Mouse (Mus musculus) forebrain, embryonic 12.5 days (tissue): ENCODE measurements at regions not wholly inside any gene's neighbourhood (a gene's known extent, or its start where the extent isn't known, plus 50 kb on each side); places are given as distances from the start of the nearest gene placed in this dataset.

Source experiments
- ATAC-seq: fragments of 200-750 bp; cut with Nextera tagmentation; 2 replicates; pipeline ENCODE4 v1.8.0; 2017; ENCODE audit warnings: moderate TSS enrichment; ENCODE audit not compliant: low FRiP score
- H3K27ac ChIP-seq: fragments of 300-500 bp; sonication (generic); 2 replicates; pipeline ENCODE4 v1.5.1; 2016; ENCODE audit warnings: mild to moderate bottlenecking
- H3K27me3 ChIP-seq: fragments of 300-500 bp; sonication (generic); 2 replicates; pipeline ENCODE4 v1.6.1; 2016; ENCODE audit warnings: mild to moderate bottlenecking
- H3K36me3 ChIP-seq: fragments of 300-500 bp; sonication (generic); replicated peaks from 2 replicates; pipeline ENCODE4 v1.6.1; 2016; ENCODE audit warnings: mild to moderate bottlenecking
- H3K4me1 ChIP-seq: fragments of 300-500 bp; sonication (generic); 2 replicates; pipeline ENCODE4 v1.6.1; 2016
- H3K4me2 ChIP-seq: fragments of 300-500 bp; sonication (generic); 2 replicates; pipeline ENCODE4 v1.6.1; 2016; ENCODE audit warnings: mild to moderate bottlenecking, moderate library complexity
- H3K4me3 ChIP-seq: fragments of 300-500 bp; sonication (generic); replicated peaks from 2 replicates; pipeline ENCODE4 v1.5.1; 2016; ENCODE audit warnings: mild to moderate bottlenecking
- H3K9ac ChIP-seq: fragments of 300-500 bp; sonication (generic); 2 replicates; pipeline ENCODE4 v1.6.1; 2016; ENCODE audit warnings: mild to moderate bottlenecking
- H3K9me3 ChIP-seq: fragments of 300-500 bp; sonication (generic); 2 replicates; pipeline ENCODE4 v1.6.1; 2016
- WGBS: fragments of 180-500 bp; shearing (Covaris S2); methylation state at CpG from one replicate; pipeline ENCODE4 v1.1.7; 2016; 5-methylcytosine and 5-hydroxymethylcytosine counted together

DNA sequence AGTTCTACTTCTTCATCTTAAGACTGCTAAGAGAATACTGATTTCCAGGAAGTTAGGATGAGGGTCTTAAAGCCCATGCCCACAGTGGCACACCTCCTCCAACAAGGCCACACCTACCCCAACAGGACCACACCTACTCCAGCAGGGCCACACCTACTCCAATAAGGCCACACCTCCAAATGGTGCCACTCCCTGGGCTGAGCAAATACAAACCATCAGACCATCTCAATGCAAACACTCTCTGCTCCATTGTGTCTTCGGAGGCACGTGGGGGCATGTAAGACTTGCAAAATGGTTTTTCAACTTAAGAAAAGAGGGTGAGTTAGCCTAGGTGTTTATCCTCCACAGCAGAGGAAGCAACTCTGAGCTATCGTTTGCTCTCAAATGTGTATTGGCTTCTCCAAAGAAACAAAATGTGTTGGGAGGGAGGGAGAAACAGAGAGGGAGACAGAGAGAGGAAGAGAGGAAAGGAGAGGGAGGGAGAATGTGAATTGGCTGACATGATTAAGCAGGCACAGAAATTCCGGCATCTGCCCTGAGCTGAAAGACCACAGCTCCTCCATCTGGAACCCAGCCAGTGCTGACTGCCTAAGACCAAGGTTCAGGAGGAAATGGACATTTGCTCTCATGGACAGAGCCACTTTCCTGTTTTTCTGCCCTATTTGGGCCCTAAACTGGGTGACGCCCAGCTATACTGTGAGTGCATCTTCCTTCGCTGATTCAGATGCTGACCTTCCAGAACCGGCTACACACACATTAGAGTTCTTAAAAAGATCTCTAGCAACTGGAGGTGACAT is 356.2 kb downstream of the Ice1 start:
- H3K27ac ChIP-seq = no peak overlapping the region
- WGBS = 87% methylated on average over 7 of the region's 7 CpGs
- H3K9ac ChIP-seq = no peak overlapping the region

DNA sequence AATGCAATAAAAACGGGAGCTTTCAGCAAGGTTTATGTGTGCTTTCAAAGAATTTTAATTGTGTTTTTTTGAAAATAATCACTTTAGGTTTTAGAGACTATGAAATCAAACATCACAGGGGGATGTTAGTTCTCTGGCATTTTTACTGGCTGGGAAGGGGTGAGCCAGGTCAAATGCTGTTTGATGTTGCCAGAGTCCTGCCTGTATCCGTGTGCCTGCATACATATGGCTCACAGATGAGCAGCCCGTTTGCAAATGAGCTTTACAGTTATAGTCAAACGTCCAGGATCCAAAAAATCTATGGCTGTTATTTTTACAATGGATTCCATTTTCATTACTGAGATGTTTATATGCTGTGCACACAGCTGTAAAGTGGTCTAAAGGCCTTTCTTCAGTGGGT is 354.7 kb downstream of the Ice1 start:
- H3K4me1 ChIP-seq = peaks cover 11% of the 10 kb centered on the region
- H3K27me3 ChIP-seq = no peaks in the 10 kb centered on the region
- no peaks in the 10 kb centered on the region for H3K36me3 ChIP-seq
- no peak overlapping the region for H3K4me2 ChIP-seq
- no peak overlapping the region for H3K9ac ChIP-seq
- no peak overlapping the region for H3K4me3 ChIP-seq
- ATAC-seq = peak; percentile 67; the same call in 1 of the 2 replicates
- 33% methylated on average over 4 of the region's 4 CpGs for WGBS
- H3K9me3 ChIP-seq = no peaks in the 10 kb centered on the region
- H3K27ac ChIP-seq = no peak overlapping the region

More for the DNA sequence above, 356.2 kb downstream of the Ice1 start:
- Histone ChIP-seq H3K36me3 (no peaks in the 10 kb centered on the region), H3K27me3 (no peaks in the 10 kb centered on the region), H3K4me3 (no peak overlapping the region), H3K9me3 (no peaks in the 10 kb centered on the region), H3K4me1 (peaks cover 12% of the 10 kb centered on the region), H3K4me2 (no peak overlapping the region)
- ATAC-seq = no peak

DNA sequence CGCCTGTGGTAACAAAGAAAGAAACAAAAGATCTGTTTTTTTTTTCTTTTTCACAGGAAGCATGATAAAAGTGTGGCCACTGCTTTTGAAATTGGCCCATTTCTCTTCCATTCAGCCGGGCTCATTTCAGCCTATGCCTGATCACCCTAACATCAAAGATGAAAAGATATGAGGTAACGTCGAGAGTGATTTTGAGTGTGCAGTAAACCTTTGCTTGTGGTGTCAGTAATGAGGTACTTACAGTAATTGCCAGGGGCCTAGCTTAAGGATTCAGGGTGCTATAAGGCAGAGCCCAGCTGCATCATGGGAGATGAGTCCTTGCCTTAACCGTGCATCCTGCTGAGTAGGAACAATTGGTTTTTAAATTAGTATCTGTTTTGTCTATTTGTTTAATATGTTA is 354.2 kb downstream of the Ice1 start:
- H3K9me3 ChIP-seq = no peaks in the 10 kb centered on the region
- WGBS = 16% methylated on average over 5 of the region's 5 CpGs
- no peak overlapping the region for H3K4me3 ChIP-seq
- peak; percentile 77; the same call in 1 of the 2 replicates for ATAC-seq
- H3K4me2 ChIP-seq = no peak overlapping the region
- H3K9ac ChIP-seq = no peak overlapping the region
- H3K4me1 ChIP-seq = peaks cover 6% of the 10 kb centered on the region
- no peaks in the 10 kb centered on the region for H3K27me3 ChIP-seq
- H3K36me3 ChIP-seq = no peaks in the 10 kb centered on the region
- no peak overlapping the region for H3K27ac ChIP-seq

DNA sequence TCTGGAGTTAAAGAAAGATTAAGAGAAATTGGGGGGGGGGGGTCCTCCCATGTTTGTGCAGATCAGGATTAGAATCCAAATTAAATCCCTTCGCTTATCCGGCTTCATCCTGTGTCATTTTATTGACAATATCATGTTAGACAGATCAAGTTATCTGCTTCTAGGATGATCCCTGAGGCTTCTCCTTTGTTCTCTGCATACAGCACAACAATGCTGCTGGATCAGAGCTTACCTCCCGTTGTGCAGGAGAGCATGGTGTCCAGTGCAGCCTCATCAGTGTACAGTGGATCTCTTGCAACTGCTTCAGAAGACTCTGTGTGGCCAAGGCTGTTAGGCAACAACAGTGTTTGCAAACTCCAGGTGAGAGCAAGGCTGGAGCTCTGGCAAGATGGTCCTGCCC is 344.7 kb downstream of the Ice1 start:
- H3K4me2 ChIP-seq = no peak overlapping the region
- 59% methylated on average over 3 of the region's 3 CpGs for WGBS
- H3K27me3 ChIP-seq = no peaks in the 10 kb centered on the region
- H3K27ac ChIP-seq = no peak overlapping the region
- no peak for ATAC-seq
- no peaks in the 10 kb centered on the region for H3K36me3 ChIP-seq
- H3K4me3 ChIP-seq = no peak overlapping the region
- no peak overlapping the region for H3K9ac ChIP-seq
- no peaks in the 10 kb centered on the region for H3K9me3 ChIP-seq
- no peaks in the 10 kb centered on the region for H3K4me1 ChIP-seq

DNA sequence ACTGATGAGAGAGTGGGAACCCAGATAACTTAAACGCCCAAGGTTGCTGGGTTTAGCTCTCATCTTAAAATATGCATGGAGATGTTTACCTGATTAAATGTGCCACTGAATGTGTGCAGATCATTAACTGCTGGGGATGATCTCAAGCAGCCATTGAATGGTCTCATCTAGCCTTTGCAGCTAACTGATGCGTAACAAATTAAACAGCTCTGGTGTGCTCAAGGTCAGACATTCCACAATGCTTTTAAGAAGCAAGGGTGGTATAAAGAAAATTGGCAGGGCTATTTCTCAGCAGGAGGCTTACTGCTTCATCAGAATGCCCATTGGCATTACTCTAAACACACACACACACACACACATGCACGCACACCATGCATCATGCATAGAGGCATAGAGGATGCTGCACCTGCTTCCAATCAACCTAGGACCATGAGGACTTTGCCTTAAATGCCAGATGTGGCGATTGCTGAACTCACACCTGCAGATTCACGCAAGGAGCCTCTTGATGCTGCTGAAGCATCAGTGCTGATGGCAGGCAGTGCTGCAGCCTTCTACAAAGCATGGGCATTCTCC is 333.4 kb downstream of the Ice1 start:
- WGBS = 60% methylated on average over 5 of the region's 5 CpGs
- Histone ChIP-seq H3K36me3 (no peaks in the 10 kb centered on the region), H3K27me3 (no peaks in the 10 kb centered on the region), H3K9me3 (no peaks in the 10 kb centered on the region), H3K9ac (no peak overlapping the region), H3K4me3 (no peak overlapping the region), H3K27ac (no peak overlapping the region), H3K4me2 (no peak overlapping the region), H3K4me1 (peaks cover 6% of the 10 kb centered on the region; the same call in 1 of the 2 replicates)
- ATAC-seq = 0 out of 2 replicates have a peak, but pooled peaks have one; percentile 41

DNA sequence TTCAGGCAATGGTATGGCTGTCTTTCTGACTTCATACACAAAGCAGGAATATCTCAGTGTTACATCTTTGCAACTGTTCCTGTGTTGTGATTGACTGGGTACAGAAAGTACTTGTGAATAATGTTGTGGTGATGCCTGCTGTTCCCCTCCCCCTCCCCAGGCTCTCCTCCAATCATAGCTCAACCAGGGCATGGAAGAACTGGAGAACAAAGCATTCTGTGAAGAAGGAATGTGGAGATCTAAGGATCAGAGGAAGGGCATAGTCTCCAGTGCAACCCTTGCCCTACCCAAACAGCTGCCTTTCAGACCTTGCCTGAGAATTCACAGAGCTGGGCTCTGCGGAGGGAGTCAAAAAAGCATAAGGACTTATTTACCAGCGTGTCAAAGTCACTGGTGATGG is 326.9 kb downstream of the Ice1 start:
- WGBS = 56% methylated on average over 2 of the region's 2 CpGs
- no peak overlapping the region for H3K9ac ChIP-seq
- H3K4me2 ChIP-seq = no peak overlapping the region
- H3K9me3 ChIP-seq = no peaks in the 10 kb centered on the region
- H3K4me3 ChIP-seq = no peak overlapping the region
- peaks cover 5% of the 10 kb centered on the region for H3K4me1 ChIP-seq
- H3K27me3 ChIP-seq = no peaks in the 10 kb centered on the region
- H3K36me3 ChIP-seq = no peaks in the 10 kb centered on the region
- no peak overlapping the region for H3K27ac ChIP-seq
- ATAC-seq = peak; percentile 4; the same call in 1 of the 2 replicates

DNA sequence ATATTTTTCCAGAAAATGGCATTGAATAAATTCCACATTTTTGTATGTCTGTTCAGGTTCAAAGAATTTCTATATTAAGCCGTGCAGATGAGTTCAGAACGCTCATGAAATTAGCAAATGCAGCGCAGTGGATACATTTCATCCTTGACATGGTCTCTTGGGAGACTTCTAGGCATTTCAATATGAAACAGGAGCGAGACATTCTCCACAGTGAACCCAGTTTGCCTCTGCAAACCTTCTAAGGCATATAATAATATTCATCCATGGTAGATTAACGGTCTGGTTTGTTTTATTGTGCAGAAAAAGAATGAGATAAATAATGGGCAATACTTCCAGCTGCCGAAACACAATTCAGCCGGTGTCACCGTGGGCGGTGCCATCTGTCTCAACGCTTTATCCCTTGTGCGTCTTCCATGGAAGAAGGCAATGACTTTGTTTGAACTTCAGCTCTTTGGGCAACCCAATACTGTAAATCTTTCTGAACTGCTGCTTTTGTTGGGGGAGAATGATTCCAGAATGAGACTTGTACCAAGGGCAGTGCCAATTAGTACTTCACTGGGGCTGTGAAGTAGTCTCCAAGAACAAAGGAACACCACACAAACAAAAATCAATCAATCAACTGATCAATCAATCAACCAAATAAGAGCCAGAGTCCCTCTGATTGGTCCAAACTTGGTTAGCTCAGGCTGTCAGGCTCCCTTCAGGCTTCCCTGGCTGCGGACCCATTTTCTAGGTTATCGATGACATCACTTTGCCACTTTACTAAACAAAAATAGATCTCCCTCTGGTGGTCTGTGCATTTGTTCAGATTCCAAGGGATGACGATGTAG is 326.0 kb downstream of the Ice1 start:
- no peaks in the 10 kb centered on the region for H3K9me3 ChIP-seq
- no peak overlapping the region for H3K27ac ChIP-seq
- H3K4me1 ChIP-seq = peaks cover 5% of the 10 kb centered on the region
- H3K9ac ChIP-seq = no peak overlapping the region
- 82% methylated on average over 14 of the region's 14 CpGs for WGBS
- H3K4me2 ChIP-seq = no peak overlapping the region
- H3K27me3 ChIP-seq = no peaks in the 10 kb centered on the region
- H3K36me3 ChIP-seq = no peaks in the 10 kb centered on the region
- no peak overlapping the region for H3K4me3 ChIP-seq
- no peak for ATAC-seq

DNA sequence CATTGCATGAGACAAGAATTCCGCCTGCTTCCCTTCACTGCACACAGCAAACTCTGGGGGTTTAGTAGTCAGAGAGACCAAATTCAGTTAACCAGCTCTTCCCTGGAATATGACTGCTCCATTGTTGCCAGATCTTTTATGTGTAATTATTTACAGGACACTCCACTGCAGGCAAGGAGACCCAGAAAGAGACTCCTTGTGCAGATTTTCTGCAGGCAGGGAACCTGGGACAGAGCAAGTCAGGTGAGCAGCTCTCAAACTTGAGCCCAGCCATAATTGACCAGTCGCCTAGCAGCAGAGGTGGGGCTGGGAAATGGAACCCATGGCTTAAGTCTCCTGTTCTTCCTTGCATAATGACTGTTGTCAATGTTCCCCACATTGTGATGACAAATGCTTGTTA is 324.2 kb downstream of the Ice1 start:
- Histone ChIP-seq H3K4me3 (no peak overlapping the region), H3K4me2 (no peak overlapping the region), H3K4me1 (peaks cover 5% of the 10 kb centered on the region), H3K27me3 (no peaks in the 10 kb centered on the region), H3K36me3 (no peaks in the 10 kb centered on the region), H3K27ac (no peak overlapping the region), H3K9ac (no peak overlapping the region), H3K9me3 (no peaks in the 10 kb centered on the region)
- 77% methylated on average over 2 of the region's 2 CpGs for WGBS
- ATAC-seq = no peak

DNA sequence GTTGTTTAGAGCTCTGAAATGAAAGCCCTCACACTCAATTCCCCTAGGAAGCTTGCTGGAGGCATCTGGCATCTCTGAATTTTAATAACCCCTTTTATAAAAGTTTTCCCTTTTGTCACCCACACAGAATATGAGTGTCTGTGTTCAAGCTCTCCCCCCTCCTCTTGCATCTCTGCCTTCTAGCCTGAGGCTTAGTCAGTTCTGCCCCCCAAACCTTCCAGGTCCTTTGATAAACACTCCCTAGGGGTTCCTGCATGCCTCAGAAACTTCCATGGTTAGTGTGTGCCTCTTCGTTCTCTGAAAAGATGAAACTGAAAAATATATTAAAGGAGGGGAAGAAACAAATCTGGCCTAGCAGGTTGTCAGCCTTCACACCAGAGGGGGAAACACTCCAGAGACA is 313.9 kb downstream of the Ice1 start:
- H3K9ac ChIP-seq = no peak overlapping the region
- no peak overlapping the region for H3K27ac ChIP-seq
- H3K4me1 ChIP-seq = peaks cover 8% of the 10 kb centered on the region; the same call in 1 of the 2 replicates
- WGBS = 59% methylated on average over 1 of the region's 1 CpGs
- H3K9me3 ChIP-seq = no peaks in the 10 kb centered on the region
- no peak overlapping the region for H3K4me2 ChIP-seq
- no peak overlapping the region for H3K4me3 ChIP-seq
- no peaks in the 10 kb centered on the region for H3K27me3 ChIP-seq
- ATAC-seq = no peak
- H3K36me3 ChIP-seq = no peaks in the 10 kb centered on the region

DNA sequence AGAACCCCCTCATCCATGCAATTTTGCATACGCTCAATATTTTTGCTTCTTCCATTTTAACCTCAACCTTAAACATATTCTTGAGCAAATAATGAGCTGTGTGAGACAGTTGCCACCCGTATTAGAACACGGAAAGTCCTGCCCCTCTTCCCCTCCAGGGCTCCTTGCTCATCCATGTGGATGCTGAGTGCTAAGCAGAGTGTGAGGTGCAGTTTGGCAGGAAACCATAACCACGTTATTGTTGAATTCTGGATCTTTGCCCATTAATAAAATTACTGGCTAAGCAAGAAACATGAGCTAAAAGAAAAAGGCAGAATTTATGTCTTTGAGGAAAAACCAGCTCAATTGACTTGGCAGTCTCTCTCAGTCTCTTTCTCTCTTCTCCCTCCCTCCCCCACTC is 301.4 kb downstream of the Ice1 start:
- Histone ChIP-seq H3K4me2 (no peak overlapping the region), H3K4me3 (no peak overlapping the region), H3K9ac (no peak overlapping the region), H3K4me1 (peaks cover 3% of the 10 kb centered on the region; the same call in 1 of the 2 replicates), H3K9me3 (no peaks in the 10 kb centered on the region), H3K27ac (no peak overlapping the region), H3K36me3 (no peaks in the 10 kb centered on the region), H3K27me3 (no peaks in the 10 kb centered on the region)
- no peak for ATAC-seq
- 83% methylated on average over 4 of the region's 4 CpGs for WGBS

DNA sequence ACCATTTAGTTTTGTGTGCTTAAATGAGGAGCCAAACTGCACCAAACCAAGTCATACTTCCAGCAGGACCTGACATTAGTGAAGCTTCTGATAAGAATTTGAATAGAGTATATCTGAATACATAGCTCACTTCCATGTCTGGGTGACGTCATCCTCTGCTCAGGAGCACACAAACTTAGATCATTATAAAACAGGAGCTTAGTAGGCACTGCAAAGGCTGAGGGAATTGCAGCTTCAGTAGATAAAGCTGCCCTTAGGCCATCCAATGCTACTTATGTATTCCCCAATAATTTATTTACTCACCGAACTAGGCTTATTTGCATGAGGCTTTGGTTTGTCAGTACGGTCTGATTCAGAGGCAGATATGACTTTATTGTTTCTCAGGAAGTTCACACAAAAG is 297.0 kb downstream of the Ice1 start:
- WGBS = 48% methylated on average over 3 of the region's 3 CpGs

DNA sequence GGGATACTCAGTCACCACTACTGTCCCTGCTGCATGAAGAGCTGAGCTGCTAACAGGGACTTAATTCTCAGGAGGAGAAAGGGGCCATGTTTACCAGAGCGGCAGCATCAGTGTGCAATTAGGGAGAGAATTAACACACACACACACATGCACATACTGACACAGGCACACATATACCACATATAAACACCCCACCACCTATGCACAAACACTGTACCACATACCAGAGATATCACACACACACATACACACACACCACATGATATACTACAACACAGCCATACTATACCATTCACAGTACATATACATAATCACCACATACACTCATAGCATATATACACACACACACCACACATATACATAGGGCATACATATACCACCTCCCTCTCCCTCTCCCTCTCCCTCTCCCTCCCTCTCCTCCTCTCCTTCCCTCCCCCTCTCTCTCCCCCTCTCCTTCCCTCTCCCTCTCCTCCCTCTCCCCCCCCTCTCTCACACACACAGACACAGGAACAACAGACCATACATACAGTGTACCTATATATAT is 294.2 kb downstream of the Ice1 start:
- no peak for ATAC-seq
- WGBS = 76% methylated on average over 1 of the region's 1 CpGs
- H3K36me3 ChIP-seq = no peaks in the 10 kb centered on the region
- no peak overlapping the region for H3K9ac ChIP-seq
- H3K27me3 ChIP-seq = no peaks in the 10 kb centered on the region
- no peak overlapping the region for H3K4me3 ChIP-seq
- H3K4me1 ChIP-seq = peaks cover 21% of the 10 kb centered on the region
- H3K9me3 ChIP-seq = no peaks in the 10 kb centered on the region
- no peak overlapping the region for H3K27ac ChIP-seq
- H3K4me2 ChIP-seq = no peak overlapping the region

More for the DNA sequence above, 297.0 kb downstream of the Ice1 start:
- H3K4me3 ChIP-seq = no peak overlapping the region
- no peaks in the 10 kb centered on the region for H3K27me3 ChIP-seq
- peaks cover 21% of the 10 kb centered on the region for H3K4me1 ChIP-seq
- H3K9me3 ChIP-seq = no peaks in the 10 kb centered on the region
- no peaks in the 10 kb centered on the region for H3K36me3 ChIP-seq
- no peak overlapping the region for H3K9ac ChIP-seq
- no peak overlapping the region for H3K27ac ChIP-seq
- no peak for ATAC-seq
- no peak overlapping the region for H3K4me2 ChIP-seq
